Mouse (Mus musculus) erythroblast, embryonic 14.5 days (primary cell): ENCODE data around the gene Atp7b.
A peak's percentile ranks its signal among the peaks of the same experiment; 100 is the strongest.

Experiments used
- GATA1 ChIP-seq: IDR thresholded peaks from 2 replicates; pipeline ENCODE4 v1.6.1; 2012; ENCODE audit warnings: low read length, inconsistent platforms, mixed read lengths
- TAL1 ChIP-seq: IDR thresholded peaks from 3 replicates; pipeline ENCODE4 v1.6.1; 2012; ENCODE audit warnings: low read length, inconsistent platforms, mixed read lengths

GRCm38 (mm10) chr8:22058368-22058767 is 1.7 kb downstream of the Atp7b start:
- TF ChIP-seq TAL1 (no peak), GATA1 (peak; percentile 35)
